Mouse (Mus musculus) olfactory bulb, adult 2 months (tissue): ENCODE data around the gene Gm42742. TPM values are rescaled to one million over a fixed set of nuclear protein-coding genes. Genes with fewer than 3 reads are reported as not detected.
A peak's percentile ranks its signal among the peaks of the same experiment; 100 is the strongest.

Source experiments
- H3K27ac ChIP-seq: fragments of 200-500 bp; 2 replicates; pipeline ENCODE4 v1.5.1; 2012; ENCODE audit warnings: low read depth, low read length; ENCODE audit not compliant: insufficient read depth
- H3K4me1 ChIP-seq: fragments of 200-500 bp; 2 replicates; pipeline ENCODE4 v1.6.1; 2012; ENCODE audit warnings: low read length; ENCODE audit not compliant: control insufficient read depth, insufficient read depth
- H3K4me3 ChIP-seq: fragments of 200-500 bp; 2 replicates; pipeline ENCODE4 v1.5.1; 2012; ENCODE audit warnings: mild to moderate bottlenecking, low read depth, low read length, moderate library complexity; ENCODE audit not compliant: insufficient read depth
- CTCF ChIP-seq: fragments of 200-500 bp; IDR thresholded peaks from 2 replicates; pipeline ENCODE4 v1.5.1; 2012; ENCODE audit warnings: low read depth, mild to moderate bottlenecking, low read length, moderate library complexity; ENCODE audit not compliant: insufficient read depth
- POLR2A ChIP-seq: fragments of 200-500 bp; IDR thresholded peaks from 2 replicates; pipeline ENCODE4 v1.6.1; 2012; ENCODE audit warnings: mild to moderate bottlenecking, low read depth, low read length, moderate library complexity; ENCODE audit not compliant: insufficient read depth
- WGBS: fragments of 180-500 bp; shearing (Covaris S2); methylation state at CpG from one replicate; pipeline ENCODE4 v1.1.7; 2018; 5-methylcytosine and 5-hydroxymethylcytosine counted together
- polyA plus RNA-seq: library from polyadenylated mRNA; stranded (reverse); fragments of >200 nt; gene quantifications from 2 replicates; pipeline ENCODE4 v1.2.4, GENCODE M21; 2012; ENCODE audit warnings: low replicate concordance; ENCODE audit not compliant: missing spikeins, insufficient read depth, insufficient read length

The Gm42742 gene
- polyA plus RNA-seq, 1 experiment: not detected

- TF ChIP-seq POLR2A (peak; percentile 78), CTCF (peak; percentile 95)
- under 1% methylated on average over 39 of the region's 39 CpGs for WGBS
- Histone ChIP-seq H3K27ac (peak within 1 kb of the TSS; percentile 94), H3K4me3 (peak within 1 kb of the TSS; percentile 91), H3K4me1 (peaks cover 62% of the 10 kb centered on the region)
These were observed 3.6 kb downstream of the Gm42742 start, which contains the start of gene Pagr1a for GRCm38 (mm10) chr7:127016971-127017949. Gene Pagr1a, minus strand, starts transcription at chr7:127017352.

- TF ChIP-seq CTCF: no peak
- no peak for TF ChIP-seq POLR2A
- Histone ChIP-seq H3K4me1 (peaks cover 58% of the 10 kb centered on the region), H3K27ac (peak overlapping the region; percentile 94), H3K4me3 (peak overlapping the region; percentile 91)
- 0% methylated on average over 22 of the region's 22 CpGs for WGBS
These were observed 4.4 kb downstream of the Gm42742 start for GRCm38 (mm10) chr7:127016486-127016938.

- peak within 1 kb of the TSS; percentile 91 for H3K4me3 ChIP-seq
- H3K27ac ChIP-seq: peak within 1 kb of the TSS; percentile 94
- peaks cover 56% of the 10 kb centered on the region for H3K4me1 ChIP-seq
- TF ChIP-seq CTCF (no peak), POLR2A (no peak)
These were observed 4.6 kb downstream of the Gm42742 start, which contains the start of gene Pagr1b for GRCm38 (mm10) chr7:127016481-127016485. Gene Pagr1b, minus strand, starts transcription at chr7:127016484.

GRCm38 (mm10) chr7:127016081-127016480 lies 4.8 kb downstream of the Gm42742 start:
- Histone ChIP-seq H3K4me3 (peak overlapping the region; percentile 91), H3K27ac (peak overlapping the region; percentile 94), H3K4me1 (peaks cover 54% of the 10 kb centered on the region)
- TF ChIP-seq POLR2A: no peak
- TF ChIP-seq CTCF: no peak
- 1% methylated on average over 10 of the region's 10 CpGs for WGBS

- 89% methylated on average over 12 of the region's 12 CpGs for WGBS
- H3K27ac ChIP-seq: no peak overlapping the region
- TF ChIP-seq POLR2A: no peak
- no peak for TF ChIP-seq CTCF
- H3K4me3 ChIP-seq: no peak overlapping the region
- H3K4me1 ChIP-seq: peaks cover 52% of the 10 kb centered on the region
These were observed 5.9 kb downstream of the Gm42742 start for GRCm38 (mm10) chr7:127014993-127015392.

- Histone ChIP-seq H3K4me3 (peak within 1 kb of the TSS; percentile 43), H3K4me1 (peaks cover 45% of the 10 kb centered on the region), H3K27ac (no peak within 1 kb of the TSS)
- TF ChIP-seq POLR2A: 0 out of 2 replicates have a peak, but pooled peaks have one; percentile 14
- TF ChIP-seq CTCF: no peak
- 67% methylated on average over 11 of the region's 11 CpGs for WGBS
These were observed 6.6 kb downstream of the Gm42742 start, which contains the start of gene Mvp for GRCm38 (mm10) chr7:127014320-127014719. Gene Mvp, minus strand, starts transcription at chr7:127014621.

- 97% methylated on average over 6 of the region's 6 CpGs for WGBS
- Histone ChIP-seq H3K4me1 (peaks cover 40% of the 10 kb centered on the region), H3K4me3 (no peak overlapping the region), H3K27ac (no peak overlapping the region)
- no peak for TF ChIP-seq POLR2A
- no peak for TF ChIP-seq CTCF
These were observed 7.5 kb downstream of the Gm42742 start for GRCm38 (mm10) chr7:127013385-127013784.

GRCm38 (mm10) chr7:127012845-127013244 lies 8.1 kb downstream of the Gm42742 start:
- 97% methylated on average over 10 of the region's 10 CpGs for WGBS

GRCm38 (mm10) chr7:127012374-127012773 lies 8.5 kb downstream of the Gm42742 start:
- 92% methylated on average over 6 of the region's 6 CpGs for WGBS
- H3K27ac ChIP-seq: no peak overlapping the region
- TF ChIP-seq POLR2A (no peak), CTCF (no peak)
- H3K4me3 ChIP-seq: no peak overlapping the region
- H3K4me1 ChIP-seq: peaks cover 36% of the 10 kb centered on the region

More at GRCm38 (mm10) chr7:127012845-127013244, 8.1 kb downstream of the Gm42742 start:
- H3K27ac ChIP-seq: no peak overlapping the region
- no peak for TF ChIP-seq POLR2A
- TF ChIP-seq CTCF: no peak
- peaks cover 40% of the 10 kb centered on the region for H3K4me1 ChIP-seq
- H3K4me3 ChIP-seq: no peak overlapping the region

GRCm38 (mm10) chr7:127011717-127012116 lies 9.2 kb downstream of the Gm42742 start:
- TF ChIP-seq POLR2A (no peak), CTCF (no peak)
- 65% methylated on average over 2 of the region's 2 CpGs for WGBS
- H3K27ac ChIP-seq: no peak overlapping the region
- H3K4me3 ChIP-seq: no peak overlapping the region
- peaks cover 36% of the 10 kb centered on the region for H3K4me1 ChIP-seq
